13 mouse cellular contexts compared by ENCODE assay signal in the genomic region with DNA sequence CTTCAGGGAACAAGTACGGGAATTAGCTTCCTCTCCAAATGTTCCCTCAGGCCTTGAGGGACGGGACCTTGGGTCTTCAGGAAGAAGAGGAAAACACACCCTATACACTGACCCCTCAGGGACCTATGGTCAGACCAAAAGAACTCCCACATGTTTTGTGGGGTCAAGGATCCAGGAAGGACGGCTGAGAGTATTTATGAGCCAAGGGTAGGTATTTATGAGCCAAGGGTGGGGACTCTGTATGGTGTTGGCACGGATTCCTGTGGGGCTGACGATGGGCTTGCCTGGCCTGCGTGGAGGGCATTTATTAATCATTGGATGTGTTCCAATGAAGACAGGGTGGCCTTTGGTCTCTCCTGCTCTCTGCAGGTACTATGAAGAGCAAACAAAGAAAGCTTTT. TPM values are rescaled to one million over a fixed set of nuclear protein-coding genes. Genes with fewer than 3 reads are reported as not detected.
DNase-seq lines count a peak whose midpoint lies in the region; ATAC-seq and TF ChIP-seq lines count a peak whose summit lies in the region.
"Had no signal": no experiment of that assay in that cellular context is flagged by ENCODE, and none has a peak within 500 bp of the region (broad histone marks: within the 10 kb centered on the region; RNA-seq: fewer than 3 reads in every experiment).

No protein-coding gene starts in this region.

- H3K9ac ChIP-seq in liver, adult 2 months (ENCODE audit: low read depth, low read length), result no peak overlapping the region
- no peak overlapping the region for H3K9ac ChIP-seq in liver, postnatal 0 days (replicated peaks)
- H3K9ac ChIP-seq in heart, embryonic 13.5 days, result no peak overlapping the region; the same call in 1 of the 2 replicates
- H3K9ac ChIP-seq: forebrain, embryonic 15.5 days; neural tube, embryonic 15.5 days had no signal

- TF ChIP-seq EP300 in liver, postnatal 0 days (IDR thresholded peaks at IDR 0.05; ENCODE audit: low read depth), result no peak

- TF ChIP-seq CTCF in liver, adult 2 months (IDR thresholded peaks at IDR 0.05; ENCODE audit: low read depth, low read length), result no peak
- no peak for TF ChIP-seq CTCF in liver, postnatal 0 days (IDR thresholded peaks at IDR 0.05; ENCODE audit: low read depth)

- peak; percentile 97 for DNase-seq in heart, adult 11 months
- no peak for DNase-seq in heart, postnatal 36 days
- no peak for DNase-seq in liver, adult 2 months (ENCODE audit: extremely low read depth, low read depth, low spot score)
- DNase-seq in liver, postnatal 0 days, result no peak
- DNase-seq in lung, postnatal 10 days, result peak; percentile 31
- no peak for DNase-seq in adrenal gland, adult 18-20 months (ENCODE audit: low spot score in 2 of 2)
- DNase-seq: cerebellum, adult 11 months had no signal

- H3K9me3 ChIP-seq in liver, postnatal 0 days (ENCODE audit: low read length), result no peaks in the 10 kb centered on the region
- no peaks in the 10 kb centered on the region for H3K9me3 ChIP-seq in heart, embryonic 13.5 days
- H3K9me3 ChIP-seq: forebrain, embryonic 15.5 days; neural tube, embryonic 15.5 days had no signal

- no peak overlapping the region for H3K4me2 ChIP-seq in liver, postnatal 0 days (ENCODE audit: low read depth, low read length)
- H3K4me2 ChIP-seq in heart, embryonic 13.5 days, result peak overlapping the region; percentile 52
- H3K4me2 ChIP-seq: forebrain, embryonic 15.5 days; neural tube, embryonic 15.5 days had no signal

- H3K79me2 ChIP-seq in liver, adult 2 months (ENCODE audit: control insufficient read depth, insufficient read depth, low read length), result no peaks in the 10 kb centered on the region

- H3K4me3 ChIP-seq in liver, adult 2 months (ENCODE audit: insufficient read depth, low read depth, low read length), result no peak overlapping the region
- no peak overlapping the region for H3K4me3 ChIP-seq in liver, postnatal 0 days (ENCODE audit: low read depth, low read length)
- no peak overlapping the region for H3K4me3 ChIP-seq in heart, embryonic 13.5 days
- H3K4me3 ChIP-seq: forebrain, embryonic 15.5 days; neural tube, embryonic 15.5 days had no signal

- 28% methylated on average over 6 of the region's 6 CpGs for WGBS in liver, adult 2 months
- WGBS in liver, postnatal 0 days (ENCODE audit: insufficient replicate concordance), result 66% methylated on average over 6 of the region's 6 CpGs
- WGBS in heart, embryonic 13.5 days, result 56% methylated on average over 6 of the region's 6 CpGs

- peaks cover 4% of the 10 kb centered on the region; the same call in 1 of the 2 replicates for H3K4me1 ChIP-seq in liver, adult 2 months (ENCODE audit: control insufficient read depth, insufficient read depth, low read length)
- peaks cover 56% of the 10 kb centered on the region for H3K4me1 ChIP-seq in liver, postnatal 0 days (ENCODE audit: insufficient read depth)
- peaks cover 61% of the 10 kb centered on the region for H3K4me1 ChIP-seq in heart, embryonic 13.5 days

- H3K27me3 ChIP-seq in liver, adult 2 months (ENCODE audit: control insufficient read depth, insufficient read depth, low read length), result no peaks in the 10 kb centered on the region
- H3K27me3 ChIP-seq in liver, postnatal 0 days (ENCODE audit: insufficient read depth, low read length), result peaks cover 22% of the 10 kb centered on the region
- H3K27me3 ChIP-seq in heart, embryonic 13.5 days (replicated peaks), result peaks cover 49% of the 10 kb centered on the region

- no peak for TF ChIP-seq POLR2A in liver, adult 2 months (IDR thresholded peaks at IDR 0.05; ENCODE audit: extremely low read depth, insufficient read depth, low read length)

- intact Hi-C loops in heart, postnatal 36 days (cut with DNase I), result no loop called here

- H3K27ac ChIP-seq in liver, adult 2 months (replicated peaks; ENCODE audit: insufficient read depth, low read depth, low read length), result peak overlapping the region; percentile 75
- H3K27ac ChIP-seq in liver, postnatal 0 days (ENCODE audit: low read depth), result no peak overlapping the region
- H3K27ac ChIP-seq in heart, embryonic 13.5 days (replicated peaks), result peak overlapping the region; percentile 70
- H3K27ac ChIP-seq: forebrain, embryonic 15.5 days; neural tube, embryonic 15.5 days had no signal

- no peaks in the 10 kb centered on the region for H3K36me3 ChIP-seq in liver, adult 2 months (ENCODE audit: control insufficient read depth, insufficient read depth, low read length)
- 0 out of 2 replicates have a peak, but pooled peaks cover 5% of the 10 kb centered on the region for H3K36me3 ChIP-seq in liver, postnatal 0 days (replicated peaks; ENCODE audit: insufficient read depth, low read length)
- no peaks in the 10 kb centered on the region for H3K36me3 ChIP-seq in heart, embryonic 13.5 days
- H3K36me3 ChIP-seq: forebrain, embryonic 15.5 days; neural tube, embryonic 15.5 days had no signal

- no peak for ATAC-seq in liver, postnatal 0 days
- no peak for ATAC-seq in heart, embryonic 13.5 days (ENCODE audit: extremely low read depth, insufficient number of reproducible peaks, low FRiP score, low TSS enrichment)
- no peak for ATAC-seq in megakaryocyte, adult 5-6 weeks (ENCODE audit: poor library complexity, severe bottlenecking)
- ATAC-seq: forebrain, embryonic 15.5 days; midbrain, embryonic 16.5 days had no signal

RNA-seq across cellular contexts. Expression of a gene that starts 0.6 kb away (rescaled TPM):
- 10 to 100 TPM; 15.3 to 23.5 TPM for total RNA-seq in heart, postnatal 36 days (2021)
- total RNA-seq in liver, adult 2 months (2014; rRNA removed), result 11.5 and 13.7 TPM in 2 replicates
- 3.9 and 5.1 TPM in 2 replicates for polyA plus RNA-seq in liver, adult 2 months (2012; rRNA removed)
- 30.2 and 32.2 TPM in 2 replicates for polyA plus RNA-seq in liver, postnatal 0 days (2015; fragmentation: Nextera tagmentation; extraction: Ambion mirVana)
- 36.6 and 41.4 TPM in 2 replicates for polyA plus RNA-seq in heart, embryonic 13.5 days (2015; fragmentation: Nextera tagmentation; extraction: Ambion mirVana)
- 10 to 100 TPM; 23.9 to 29.2 TPM for total RNA-seq in adrenal gland, adult 18-20 months (2021)
- total RNA-seq in megakaryocyte, adult 5-6 weeks (2015), result 92.0 and 95.7 TPM in 2 replicates
- 64.0 and 66.6 TPM in 2 replicates for total RNA-seq in megakaryocyte, adult 5-6 weeks (2017)

RNA-seq across cellular contexts. Expression of a gene that starts 5.8 kb away (rescaled TPM):
- total RNA-seq in heart, postnatal 36 days (2021), result 10 to 100 TPM in 1 of 2 experiments, 1 to 10 TPM in 1; 9.3 to 13.7 TPM
- total RNA-seq in liver, adult 2 months (2014; rRNA removed), result 1.1 and 3.2 TPM in 2 replicates
- 7.6 and 11.7 TPM in 2 replicates for polyA plus RNA-seq in liver, adult 2 months (2012; rRNA removed)
- polyA plus RNA-seq in liver, postnatal 0 days (2015; fragmentation: Nextera tagmentation; extraction: Ambion mirVana), result 9.8 and 10.2 TPM in 2 replicates
- 17.0 and 17.3 TPM in 2 replicates for polyA plus RNA-seq in heart, embryonic 13.5 days (2015; fragmentation: Nextera tagmentation; extraction: Ambion mirVana)
- 10 to 100 TPM; 13.9 to 15.4 TPM for total RNA-seq in adrenal gland, adult 18-20 months (2021)
- 14.7 and 19.8 TPM in 2 replicates for total RNA-seq in megakaryocyte, adult 5-6 weeks (2015)
- total RNA-seq in megakaryocyte, adult 5-6 weeks (2017), result 13.7 and 20.0 TPM in 2 replicates

RNA-seq across cellular contexts. Expression of a gene that starts 12.1 kb away (rescaled TPM):
- total RNA-seq in heart, postnatal 36 days (2021), result 100 to 1,000 TPM; 174 to 180 TPM
- total RNA-seq in liver, adult 2 months (2014; rRNA removed), result 1.6 TPM in 2 replicates
- 31.8 and 32.8 TPM in 2 replicates for polyA plus RNA-seq in liver, adult 2 months (2012; rRNA removed)
- polyA plus RNA-seq in liver, postnatal 0 days (2015; fragmentation: Nextera tagmentation; extraction: Ambion mirVana), result 1.9 and 2.0 TPM in 2 replicates
- 1.8 and 2.2 TPM in 2 replicates for polyA plus RNA-seq in heart, embryonic 13.5 days (2015; fragmentation: Nextera tagmentation; extraction: Ambion mirVana)
- total RNA-seq in adrenal gland, adult 18-20 months (2021), result 100 to 1,000 TPM; 202 to 415 TPM
- total RNA-seq in megakaryocyte, adult 5-6 weeks (2015), result 12.6 and 17.3 TPM in 2 replicates
- 2.3 TPM in 1 of 2 replicates, not detected in the other for total RNA-seq in megakaryocyte, adult 5-6 weeks (2017)
- polyA plus RNA-seq: forebrain, embryonic 15.5 days; hindbrain, embryonic 11.5 days had no signal

Comparison
In these comparisons a context has a peak if more than half of its experiments do, and no peak if none do; other contexts are left out.
1. DNase-seq: peak in heart, adult 11 months (single experiment) and lung, postnatal 10 days (single experiment); none in heart, postnatal 36 days (0 of 2), liver, adult 2 months (single experiment), liver, postnatal 0 days (single experiment) and adrenal gland, adult 18-20 months (0 of 2).
2. RNA of a gene that starts 12.1 kb away (total RNA-seq): 202 to 415 TPM in adrenal gland, adult 18-20 months and 174 to 180 TPM in heart, postnatal 36 days; 2.3 to 17.3 TPM in megakaryocyte, adult 5-6 weeks and 1.6 TPM in liver, adult 2 months; every median in the first group is over 4 times any median in the second.